Mouse (Mus musculus) thymus, postnatal 4 days (tissue): ENCODE measurements around the gene Il17d.

Experiments used
- DNase-seq: peaks from one replicate; pipeline ENCODE4 v3.0.0; 2021

The Il17d gene

GRCm38 (mm10) chr14:57524671-57525387, at the start of gene Il17d:
Gene Il17d, plus strand, starts transcription at chr14:57524777.
- DNase-seq = peak; percentile 42

GRCm38 (mm10) chr14:57475057-57475456, 49.5 kb upstream of the Il17d start:
- no peak for DNase-seq

DNA sequence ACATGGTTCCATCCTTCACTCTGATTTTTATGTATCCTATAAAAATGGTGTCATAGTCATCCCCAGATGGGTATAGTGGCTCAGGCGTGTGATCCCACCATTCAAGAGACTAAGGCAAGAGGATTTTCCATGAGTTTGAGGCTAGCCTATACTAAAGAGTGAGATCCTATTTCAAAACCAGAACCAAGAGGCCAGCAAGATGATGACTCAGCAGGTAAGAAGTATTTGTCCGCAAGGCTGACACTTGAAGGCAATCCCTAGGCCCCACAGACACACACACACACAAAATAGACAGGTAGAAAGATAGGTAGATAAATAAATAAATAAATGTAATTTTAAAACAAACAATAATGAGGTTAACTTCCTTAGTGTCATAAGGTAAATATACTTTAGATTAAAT, 42.3 kb upstream of the Il17d start:
- DNase-seq = no peak

DNA sequence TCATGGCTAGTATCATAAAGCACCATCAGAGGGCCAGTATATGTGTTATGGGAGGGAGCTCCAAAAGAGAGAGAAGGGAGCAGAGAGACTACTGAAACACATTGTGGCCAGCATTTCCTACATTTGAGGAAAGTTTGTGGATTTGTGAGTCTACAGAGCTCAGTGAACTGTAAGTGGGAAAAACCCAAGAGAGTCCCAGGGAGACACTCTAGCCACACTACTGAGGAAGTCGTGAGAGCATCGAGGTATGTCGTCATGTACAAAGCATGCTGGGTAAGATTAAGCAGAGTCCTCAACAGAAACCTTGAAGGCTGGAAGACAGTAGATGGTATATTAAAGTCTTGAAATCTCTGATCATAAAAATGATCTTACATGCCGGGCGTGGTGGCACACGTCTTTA, 40.4 kb upstream of the Il17d start:
- no peak for DNase-seq

- DNase-seq = no peak
These were observed 34.9 kb upstream of the Il17d start for GRCm38 (mm10) chr14:57489696-57490095.

- no peak for DNase-seq
These were observed 30.7 kb upstream of the Il17d start for GRCm38 (mm10) chr14:57493840-57494239.

DNA sequence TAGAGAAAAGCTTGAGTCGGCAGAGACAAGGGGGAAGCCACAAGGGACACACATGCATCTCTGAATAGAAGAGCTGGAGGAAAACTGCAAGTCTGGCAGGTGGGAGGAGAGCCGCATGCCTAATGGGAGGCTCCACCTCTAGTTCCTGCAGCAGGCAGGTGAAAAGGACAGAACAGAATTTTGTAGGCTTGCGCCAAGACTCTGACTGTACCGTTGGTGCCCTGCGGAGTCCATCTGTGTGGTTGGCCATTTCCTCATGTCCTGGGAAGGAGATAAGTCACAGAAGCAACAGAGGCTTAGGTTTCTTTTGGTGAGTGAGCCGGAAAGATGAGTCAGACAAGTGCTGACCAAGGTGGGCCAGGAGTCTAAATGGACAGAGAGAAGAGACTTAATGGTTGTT, 20.8 kb upstream of the Il17d start:
- DNase-seq = no peak

DNA sequence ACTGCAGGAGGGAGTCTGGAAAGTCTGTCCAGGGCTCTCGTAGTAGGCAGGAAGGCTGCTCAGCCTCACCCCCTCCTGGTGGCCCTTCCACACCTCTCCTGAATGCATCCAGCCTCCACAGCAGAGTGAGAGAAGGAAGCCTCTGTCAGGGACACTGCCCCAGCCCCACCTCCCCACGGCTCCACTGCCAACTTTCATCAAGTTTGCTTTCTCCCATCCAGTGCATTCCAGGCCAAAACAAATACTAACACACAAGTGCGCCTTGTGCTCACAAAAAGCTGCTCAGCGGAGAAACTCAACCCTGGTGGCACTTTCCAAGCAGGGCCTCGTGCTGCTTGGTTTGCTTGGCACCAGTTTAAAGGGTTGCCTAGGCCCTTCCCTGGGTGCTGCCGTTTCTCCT, 15.0 kb upstream of the Il17d start:
- DNase-seq = no peak

DNA sequence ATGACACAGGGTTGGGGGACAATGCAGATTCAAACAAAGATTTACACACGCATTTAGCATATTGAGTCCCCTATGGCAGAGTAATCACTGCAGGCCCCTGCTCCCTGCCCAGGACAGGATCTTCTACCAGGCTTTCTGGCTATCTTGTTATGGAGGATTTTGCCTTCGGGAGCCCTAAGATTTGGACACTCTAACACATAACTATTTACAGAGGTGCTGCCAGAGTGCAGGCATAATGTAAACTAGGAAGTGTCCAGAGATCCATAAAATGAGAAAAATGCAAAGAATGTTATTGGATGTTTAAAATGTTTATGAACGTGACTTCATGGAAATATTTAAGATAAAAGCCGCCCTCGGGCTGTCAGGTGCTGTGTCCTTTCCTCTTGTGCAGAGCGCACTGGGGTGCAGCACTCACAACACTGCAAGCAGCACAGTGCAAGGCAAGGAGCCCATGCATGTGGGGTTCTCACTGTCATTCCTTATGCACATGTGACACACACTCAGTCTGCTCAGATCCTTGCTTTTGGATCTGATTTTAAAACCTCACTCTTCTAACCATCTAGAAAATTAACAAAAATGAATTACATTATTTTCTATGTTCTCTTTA, 9.3 kb upstream of the Il17d start:
- no peak for DNase-seq

DNA sequence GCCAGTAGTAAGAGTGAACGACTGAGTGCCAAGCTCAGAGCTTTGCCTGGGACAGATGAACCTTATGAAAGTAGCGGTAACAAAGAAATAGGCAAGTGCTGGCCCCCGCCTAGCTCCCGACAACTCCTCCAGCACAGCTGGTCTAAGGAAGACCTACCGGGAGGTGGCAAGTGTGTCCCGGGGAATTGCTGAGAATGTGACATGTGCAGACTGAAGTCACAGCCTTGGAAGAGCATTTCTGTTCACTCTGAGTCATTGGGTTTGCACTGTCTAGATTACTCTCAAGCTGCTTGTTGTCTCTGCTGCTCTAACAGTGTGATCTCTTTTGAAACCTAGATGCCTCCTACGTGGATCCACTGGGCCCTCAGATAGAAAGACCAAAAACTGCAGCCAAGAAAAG, 7.6 kb upstream of the Il17d start:
- DNase-seq = no peak

DNA sequence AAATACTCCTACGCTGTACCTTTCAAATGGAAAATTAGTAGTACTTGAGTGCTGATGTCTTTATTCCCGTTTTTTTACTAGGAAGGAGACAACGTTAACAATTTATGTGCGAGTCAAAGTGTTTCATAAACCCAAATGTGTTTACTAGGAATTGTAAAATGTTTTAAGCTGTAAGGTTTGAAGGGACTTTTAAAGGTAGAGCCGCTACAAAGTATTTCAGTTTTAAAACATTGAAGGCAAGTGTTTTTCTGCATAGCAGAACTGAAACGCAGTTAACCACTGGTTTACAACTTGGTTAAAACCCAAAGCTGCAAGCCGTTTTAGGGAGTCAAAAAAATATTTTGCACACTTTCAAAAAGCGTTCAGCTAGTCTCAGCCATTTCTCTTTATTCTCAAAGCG, 815 bp upstream of the Il17d start:
- DNase-seq = no peak

GRCm38 (mm10) chr14:57525388-57526049, 942 bp downstream of the Il17d start:
- DNase-seq = peak; percentile 71

GRCm38 (mm10) chr14:57526050-57526623, 1.6 kb downstream of the Il17d start:
- no peak for DNase-seq

- DNase-seq = no peak
These were observed 2.5 kb downstream of the Il17d start for GRCm38 (mm10) chr14:57527122-57527521.

DNA sequence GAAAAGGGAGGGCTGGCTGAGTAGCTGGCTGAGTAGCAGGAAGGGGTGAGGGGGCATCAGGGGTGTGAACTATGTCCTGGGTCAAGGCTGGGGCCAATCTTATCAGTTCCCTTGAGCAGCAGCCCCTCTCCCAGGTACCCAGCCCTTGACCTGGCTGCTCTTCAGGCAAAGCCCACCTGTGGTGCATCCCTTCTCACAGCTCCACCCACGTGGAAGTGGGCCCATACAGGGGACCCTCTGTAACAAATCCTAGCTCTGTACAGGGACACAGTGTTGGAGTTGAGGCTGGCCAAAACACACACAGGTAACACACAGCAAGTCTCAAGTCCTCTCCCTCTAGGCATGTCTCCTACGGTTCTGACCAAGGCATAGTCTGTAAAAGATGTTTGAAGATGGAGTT, 3.0 kb downstream of the Il17d start:
- no peak for DNase-seq

DNA sequence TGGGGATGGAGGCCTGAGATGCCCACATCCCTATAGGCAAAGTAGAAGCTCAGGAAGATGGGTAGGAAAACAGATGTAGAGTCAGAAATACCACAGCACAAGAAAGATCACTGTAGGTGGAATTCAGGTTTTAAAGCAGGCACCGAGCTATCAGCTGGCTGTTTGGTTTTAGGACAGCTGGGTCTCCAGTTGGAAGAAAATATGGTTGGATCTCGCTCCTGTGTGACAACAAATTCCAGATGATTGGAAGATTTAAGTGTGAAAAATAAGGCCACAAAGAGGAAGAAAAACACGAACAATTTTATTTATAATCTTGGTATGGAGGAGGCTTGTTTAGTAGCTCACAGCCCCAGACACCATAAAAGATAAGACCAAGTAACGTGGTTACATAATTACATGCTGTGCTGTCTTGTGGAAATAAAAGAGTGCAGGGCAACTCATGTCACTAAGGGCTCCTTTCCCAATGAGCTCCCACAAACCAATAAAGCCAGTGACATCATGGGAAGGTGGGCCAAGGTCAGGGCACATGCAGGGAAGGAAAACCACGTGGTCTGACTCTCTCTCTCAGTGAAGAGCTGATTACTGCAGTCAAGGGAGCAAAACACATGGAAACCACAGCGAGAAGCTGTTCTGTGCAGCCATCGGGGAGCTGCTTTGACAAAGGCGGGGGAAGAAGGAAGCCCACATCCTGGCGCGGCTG, 4.7 kb downstream of the Il17d start:
- no peak for DNase-seq

DNA sequence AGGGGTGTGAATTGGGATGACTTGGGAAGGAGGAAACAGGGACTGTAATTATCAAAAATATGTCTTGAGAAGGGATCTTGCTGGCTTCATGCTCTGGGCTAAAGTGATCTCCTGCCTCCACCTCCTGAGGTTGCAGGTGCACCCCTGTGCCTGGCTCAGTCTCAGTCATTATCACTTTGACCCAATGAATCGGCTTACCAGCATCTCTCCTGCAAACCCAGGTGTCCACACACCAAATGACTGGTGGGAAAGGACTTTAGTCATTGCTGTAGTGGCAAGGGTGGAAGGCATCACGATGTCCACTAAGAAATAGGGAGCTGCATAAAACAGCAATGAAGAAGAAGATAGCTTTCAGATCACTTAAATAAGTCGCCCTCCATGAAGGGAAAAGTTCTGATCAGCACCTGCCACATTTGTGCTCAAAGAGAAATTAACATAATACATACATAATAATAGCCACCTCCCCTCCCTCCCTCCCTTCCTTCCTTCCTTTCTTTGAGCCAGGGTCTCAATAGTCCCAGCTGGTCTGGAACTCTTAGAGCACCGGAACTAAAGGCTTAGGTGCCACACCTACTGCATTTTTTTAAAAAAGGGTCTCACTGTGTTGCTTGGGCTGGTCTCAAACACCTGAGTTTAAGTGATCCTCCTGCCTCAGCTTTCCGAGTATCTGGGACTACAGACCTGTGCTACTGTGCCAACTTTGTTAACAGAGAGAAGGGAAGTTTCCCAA, 5.4 kb downstream of the Il17d start:
- DNase-seq = no peak

- DNase-seq = no peak
These were observed 8.0 kb downstream of the Il17d start for GRCm38 (mm10) chr14:57532577-57532976.

GRCm38 (mm10) chr14:57533214-57533613, 8.6 kb downstream of the Il17d start:
- peak; percentile 69 for DNase-seq

GRCm38 (mm10) chr14:57533841-57534240, 9.3 kb downstream of the Il17d start:
- no peak for DNase-seq

DNA sequence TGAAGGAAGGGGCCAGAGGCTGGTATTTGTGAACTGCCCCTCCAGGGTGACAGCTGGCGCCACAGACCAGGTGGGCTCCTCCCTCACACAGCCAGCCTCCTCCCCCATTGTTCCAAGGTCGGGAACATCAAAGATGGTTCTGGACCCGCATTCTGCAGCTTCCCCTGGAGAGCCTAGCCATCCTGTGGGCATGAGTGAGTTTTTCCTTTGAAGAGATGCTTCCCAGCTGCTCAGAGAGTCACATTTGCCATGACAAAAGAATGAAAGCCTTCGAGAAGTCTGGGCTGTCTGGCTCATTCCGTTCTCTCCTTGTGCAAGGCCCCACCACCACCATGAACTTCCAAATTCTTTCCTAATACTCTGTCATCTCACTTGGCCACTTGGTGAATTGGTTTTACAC, 9.8 kb downstream of the Il17d start:
- no peak for DNase-seq

DNA sequence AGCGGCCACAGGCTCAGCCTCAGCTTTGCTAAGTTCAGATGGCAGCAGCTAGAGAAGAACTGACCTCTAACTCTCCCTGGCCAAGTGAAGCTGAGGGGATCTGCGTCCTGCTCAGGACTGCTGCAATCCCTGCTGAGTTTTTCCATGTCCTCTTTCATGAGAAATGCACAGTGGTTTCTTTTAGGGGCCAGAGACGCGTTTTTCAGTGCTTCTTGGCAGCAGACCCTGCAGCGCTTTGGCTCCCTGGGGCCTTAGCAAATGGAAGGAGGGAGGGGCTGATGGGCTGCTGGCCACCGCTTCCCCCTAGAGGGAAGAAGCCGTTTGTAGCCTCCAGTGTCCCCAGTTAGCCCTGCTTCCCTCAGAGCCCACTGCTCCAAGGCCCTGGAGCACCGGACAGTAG, 10.4 kb downstream of the Il17d start:
- no peak for DNase-seq

GRCm38 (mm10) chr14:57535646-57536045, 11.1 kb downstream of the Il17d start:
- no peak for DNase-seq
